ENCODE assay signal across 25 mouse cellular contexts in the genomic region with DNA sequence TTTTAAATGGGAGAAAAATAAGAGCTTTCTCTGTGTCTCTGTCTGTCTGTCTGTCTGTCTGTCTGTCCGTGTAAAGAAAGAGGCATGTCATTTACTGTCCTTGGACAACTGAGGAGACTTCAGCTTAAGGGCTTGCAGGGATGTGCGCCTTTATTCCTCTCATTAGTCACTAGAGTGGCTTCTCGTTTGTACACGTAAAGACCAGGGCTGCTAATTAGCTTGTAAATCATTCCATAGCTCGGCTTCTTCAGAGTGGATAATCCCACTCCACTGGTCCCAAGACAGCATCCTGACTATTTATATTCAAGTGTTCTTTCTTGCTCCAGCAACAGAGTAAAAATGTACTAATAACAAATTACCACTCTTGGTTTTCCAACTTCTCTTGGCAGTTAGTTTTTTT.
"Had no signal": no experiment of that assay in that cellular context is flagged by ENCODE, and none has a peak within 500 bp of the region (broad histone marks: within the 10 kb centered on the region; RNA-seq: fewer than 3 reads in every experiment).

No protein-coding gene starts in this region.

- H3K4me2 ChIP-seq: heart, embryonic 12.5 days; hindbrain, embryonic 12.5 days; hindbrain, embryonic 14.5 days; intestine, embryonic 15.5 days; limb, embryonic 13.5 days; limb, embryonic 15.5 days had no signal

- H3K4me3 ChIP-seq: gastrocnemius, adult 2 months; heart, embryonic 10.5 days; heart, embryonic 12.5 days; hindbrain, embryonic 10.5 days; hindbrain, embryonic 12.5 days; intestine, embryonic 15.5 days; limb, embryonic 13.5 days; limb, embryonic 15.5 days had no signal

- H3K36me3 ChIP-seq: heart, embryonic 10.5 days; heart, embryonic 12.5 days; hindbrain, embryonic 10.5 days; hindbrain, embryonic 12.5 days; intestine, embryonic 15.5 days; limb, embryonic 13.5 days; limb, embryonic 15.5 days had no signal

- DNase-seq: gastrocnemius, adult 2 months; gastrocnemius, postnatal 10 days; gastrocnemius, postnatal 25 days; heart, adult 18-20 months; heart, postnatal 10 days; heart, postnatal 4 days; kidney, adult 18-20 months; kidney, adult 8-10 months; kidney, postnatal 14 days; kidney, postnatal 36 days; layer of hippocampus, adult 9-11 months; layer of hippocampus, postnatal 36 days; left cerebral cortex, postnatal 4 days had no signal

- H3K27me3 ChIP-seq: heart, embryonic 12.5 days; hindbrain, embryonic 12.5 days; intestine, embryonic 15.5 days; limb, embryonic 13.5 days; limb, embryonic 15.5 days had no signal

- ATAC-seq: hindbrain, embryonic 16.5 days; inflammation-experienced regulatory T-cells, adult 6 months; intestine, embryonic 15.5 days; intestine, postnatal 0 days had no signal

- H3K4me1 ChIP-seq: hindbrain, embryonic 10.5 days; hindbrain, embryonic 12.5 days; intestine, embryonic 15.5 days; limb, embryonic 13.5 days; limb, embryonic 15.5 days had no signal

- H3K27ac ChIP-seq: gastrocnemius, adult 2 months; heart, embryonic 10.5 days; hindbrain, embryonic 10.5 days; hindbrain, embryonic 12.5 days; hindbrain, embryonic 14.5 days; intestine, embryonic 15.5 days; kidney, postnatal 0 days; limb, embryonic 13.5 days; limb, embryonic 15.5 days had no signal

- H3K9me3 ChIP-seq: heart, embryonic 10.5 days; heart, embryonic 12.5 days; hindbrain, embryonic 10.5 days; hindbrain, embryonic 12.5 days; intestine, embryonic 15.5 days; limb, embryonic 13.5 days; limb, embryonic 15.5 days had no signal

- H3K9ac ChIP-seq: heart, embryonic 12.5 days; hindbrain, embryonic 12.5 days; hindbrain, embryonic 14.5 days; intestine, embryonic 15.5 days; limb, embryonic 13.5 days; limb, embryonic 15.5 days had no signal
